Mouse (Mus musculus) megakaryocyte, adult 5-6 weeks (primary cell): ENCODE measurements around the gene Islr. TPM values are rescaled to one million over a fixed set of nuclear protein-coding genes. Genes with fewer than 3 reads are reported as not detected.

Experiments
- ATAC-seq: 2 replicates; pipeline ENCODE4 v1.8.0; 2016; ENCODE audit warnings: mild to moderate bottlenecking, inconsistent platforms; ENCODE audit not compliant: poor library complexity, severe bottlenecking
- total RNA-seq, 2 experiments: library from RNA; stranded (forward) in 1 of 2; stranded (reverse) in 1 of 2; fragments of 153-499, 151-499 nt in 1 of 2; fragments of 221-1000, 200-1000 nt in 1 of 2; gene quantifications; 2 replicates each; pipeline versions ENCODE4 v1.2.3 to v1.2.4; 2015 to 2017

Islr gene
- total RNA-seq, 2 experiments from 2014 or later: 0.33 TPM; not detected in 1

- ATAC-seq: peak; percentile 70
Measured at GRCm38 (mm10) chr9:58197781-58198701, 6.1 kb downstream of the Islr start.

GRCm38 (mm10) chr9:58196610-58197567 is 7.2 kb downstream of the Islr start:
- ATAC-seq: no peak

- no peak for ATAC-seq
Measured at GRCm38 (mm10) chr9:58196141-58196540, 8.0 kb downstream of the Islr start.

GRCm38 (mm10) chr9:58195671-58196070 is 8.4 kb downstream of the Islr start:
- ATAC-seq: no peak

GRCm38 (mm10) chr9:58194222-58194621 is 9.9 kb downstream of the Islr start:
- ATAC-seq: no peak

- ATAC-seq: no peak
Measured at GRCm38 (mm10) chr9:58184456-58184855, 19.6 kb downstream of the Islr start.

- no peak for ATAC-seq
Measured at GRCm38 (mm10) chr9:58179390-58179789, 24.7 kb downstream of the Islr start.

GRCm38 (mm10) chr9:58177165-58177564 is 26.9 kb downstream of the Islr start:
- no peak for ATAC-seq

- no peak for ATAC-seq
Measured at GRCm38 (mm10) chr9:58175745-58176487, 28.2 kb downstream of the Islr start.

- ATAC-seq: no peak
Measured at GRCm38 (mm10) chr9:58174818-58175251, 29.3 kb downstream of the Islr start.

GRCm38 (mm10) chr9:58172863-58173262 is 31.2 kb downstream of the Islr start:
- ATAC-seq: no peak

GRCm38 (mm10) chr9:58169426-58169825 is 34.7 kb downstream of the Islr start:
- ATAC-seq: no peak

- ATAC-seq: no peak
Measured at GRCm38 (mm10) chr9:58168880-58169279, 35.2 kb downstream of the Islr start.

- no peak for ATAC-seq
Measured at GRCm38 (mm10) chr9:58165779-58166178, 38.3 kb downstream of the Islr start.

- ATAC-seq: no peak
Measured at GRCm38 (mm10) chr9:58163146-58163545, 41.0 kb downstream of the Islr start.

- ATAC-seq: no peak
Measured at GRCm38 (mm10) chr9:58162173-58162572, 41.9 kb downstream of the Islr start.

GRCm38 (mm10) chr9:58160315-58160714 is 43.8 kb downstream of the Islr start:
- ATAC-seq: no peak

GRCm38 (mm10) chr9:58159855-58160254 is 44.3 kb downstream of the Islr start:
- no peak for ATAC-seq

- ATAC-seq: no peak
Measured at GRCm38 (mm10) chr9:58158541-58159311, 45.4 kb downstream of the Islr start.

- ATAC-seq: no peak
Measured at GRCm38 (mm10) chr9:58157838-58158237, 46.3 kb downstream of the Islr start.
